Mouse (Mus musculus) left cerebral cortex, adult 6 months (tissue): ENCODE measurements around the gene Vmn1r205. TPM values are rescaled to one million over a fixed set of nuclear protein-coding genes. Genes with fewer than 3 reads are reported as not detected.

ENCODE experiments used
- long read RNA-seq, 2 experiments: library from polyadenylated mRNA; unstranded; transcript quantifications; one replicate each; pipeline ENCODE4 v2.0.0; 2019 to 2020
- polyA plus RNA-seq: library from polyadenylated mRNA; unstranded; fragments of <200 nt; fragmentation: Nextera tagmentation; gene quantifications from 2 replicates; pipeline ENCODE4 v1.2.3, GENCODE M21; 2021

The Vmn1r205 gene
- not detected in 2 replicates for polyA plus RNA-seq
- long read RNA-seq, experiment 1 = 0 reads
- long read RNA-seq, experiment 2 = 0 reads

DNA sequence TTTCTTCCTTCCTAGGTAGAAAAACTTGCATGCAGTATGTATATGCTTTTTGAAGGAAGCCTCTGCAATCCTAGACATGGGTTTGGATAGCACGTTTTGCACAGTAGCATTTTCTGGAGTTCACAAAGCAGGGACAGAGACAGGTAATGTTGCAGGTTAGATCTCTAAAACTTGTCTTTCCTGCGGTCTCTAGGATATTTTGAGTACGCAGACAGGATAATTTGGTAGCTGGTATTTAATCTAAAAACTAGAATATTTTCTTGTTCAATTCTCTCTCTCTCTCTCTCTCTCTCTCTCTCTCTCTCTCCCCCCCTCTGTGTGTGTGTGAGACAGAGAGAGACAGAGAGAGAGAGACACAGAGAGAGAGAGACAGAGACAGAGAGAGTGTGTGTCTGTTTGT is at the start of gene Vmn1r205:
Gene Vmn1r205 (minus strand): TSS at position 101 of the 400 bp plus-strand sequence.

GRCm38 (mm10) chr13:22624151-22624550 is 31.4 kb upstream of the Vmn1r205 start, which contains the start of gene Vmn1r206:
TSS of gene Vmn1r206 (minus strand) at chr13:22624251.

DNA sequence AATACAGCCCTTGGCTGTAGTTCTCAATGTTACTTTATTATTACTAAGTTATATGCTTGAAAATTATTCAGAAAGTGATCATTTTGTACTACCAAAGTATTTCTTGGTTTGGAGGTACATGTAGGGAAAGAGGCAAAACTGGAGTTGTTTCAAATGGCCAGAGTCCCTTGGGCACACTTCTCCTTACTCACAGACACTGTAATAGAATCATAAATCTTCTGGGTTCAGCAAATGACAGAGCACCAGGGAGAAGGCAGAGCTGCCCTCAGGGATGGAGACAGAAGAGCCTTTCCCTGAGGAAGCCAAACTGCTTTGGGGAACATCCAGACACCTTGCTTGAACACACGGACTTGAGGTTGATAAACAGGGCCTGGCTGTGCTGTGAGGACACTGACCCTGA is 39.9 kb downstream of the Vmn1r205 start, which contains the start of gene Vmn1r204:
Gene Vmn1r204 (plus strand): TSS at position 301 of the 400 bp plus-strand sequence.

Other genes with a start within 250 kb of the Vmn1r205 start
- not detected in 2 replicates for gene Vmn1r198, start 242.6 kb downstream of the Vmn1r205 start, polyA plus RNA-seq
- not detected in 2 replicates for gene Vmn1r199, start 213.2 kb downstream of the Vmn1r205 start, polyA plus RNA-seq
- not detected in 2 replicates for gene Vmn1r200, start 202.6 kb downstream of the Vmn1r205 start, polyA plus RNA-seq
- not detected in 2 replicates for gene Vmn1r201, start 121.1 kb downstream of the Vmn1r205 start, polyA plus RNA-seq
- 0.03 TPM in 1 of 2 replicates, not detected in the other for gene Vmn1r202, start 87.6 kb downstream of the Vmn1r205 start, polyA plus RNA-seq
- not detected in 2 replicates for gene Vmn1r203, start 74.9 kb downstream of the Vmn1r205 start, polyA plus RNA-seq
- gene Vmn1r204, start 39.8 kb downstream of the Vmn1r205 start, polyA plus RNA-seq = not detected in 2 replicates
- 0.05 TPM in 1 of 2 replicates, not detected in the other for gene Vmn1r206, start 31.3 kb upstream of the Vmn1r205 start, polyA plus RNA-seq
- gene Vmn1r207-ps, start 136.6 kb upstream of the Vmn1r205 start, polyA plus RNA-seq = not detected in 2 replicates
- not detected in 2 replicates for gene Vmn1r208, start 184.4 kb upstream of the Vmn1r205 start, polyA plus RNA-seq
- not detected in 2 replicates for gene Vmn1r209, start 216.7 kb upstream of the Vmn1r205 start, polyA plus RNA-seq
- not detected in 2 replicates for gene Vmn1r210, start 238.3 kb upstream of the Vmn1r205 start, polyA plus RNA-seq